Mouse (Mus musculus): ENCODE results near the gene Tet1.
"Not testable (repeated sequence)": the region's sequence is repeated elsewhere in the genome, so short reads cannot be mapped to it uniquely, and the experiment has no call there.

Tet1 gene

GRCm38 (mm10) chr10:62908896-62909295 is at the start of gene Tet1:
Gene Tet1, minus strand, starts transcription at chr10:62908996.
- DNase-seq (ENCODE audit: low spot score), result not testable (repeated sequence)

- DNase-seq (ENCODE audit: low spot score), result no peak
Observed at GRCm38 (mm10) chr10:62948551-62948950, 39.8 kb upstream of the Tet1 start.

GRCm38 (mm10) chr10:62946738-62947471 is 38.1 kb upstream of the Tet1 start, which contains the start of gene Dna2:
Gene Dna2, plus strand, starts transcription at chr10:62947026.
- peak; percentile 41 for DNase-seq (ENCODE audit: low spot score)

GRCm38 (mm10) chr10:62944975-62945580 is 36.3 kb upstream of the Tet1 start:
- no peak for DNase-seq (ENCODE audit: low spot score)

- no peak for DNase-seq (ENCODE audit: low spot score)
Observed at GRCm38 (mm10) chr10:62932381-62932780, 23.6 kb upstream of the Tet1 start.

GRCm38 (mm10) chr10:62924096-62924635 is 15.4 kb upstream of the Tet1 start:
- no peak for DNase-seq (ENCODE audit: low spot score)

- no peak for DNase-seq (ENCODE audit: low spot score)
Observed at GRCm38 (mm10) chr10:62920766-62921156, 12.0 kb upstream of the Tet1 start.

- peak; percentile 89 for DNase-seq (ENCODE audit: low spot score)
Observed at GRCm38 (mm10) chr10:62919925-62920765, 11.3 kb upstream of the Tet1 start, which contains the start of gene Slc25a16. Gene Slc25a16, plus strand, starts transcription at chr10:62920633.

- DNase-seq (ENCODE audit: low spot score), result no peak
Observed at GRCm38 (mm10) chr10:62918985-62919384, 10.2 kb upstream of the Tet1 start.

- no peak for DNase-seq (ENCODE audit: low spot score)
Observed at GRCm38 (mm10) chr10:62911120-62911519, 2.3 kb upstream of the Tet1 start.

- DNase-seq (ENCODE audit: low spot score), result no peak
Observed at GRCm38 (mm10) chr10:62906336-62906735, 2.5 kb downstream of the Tet1 start.

GRCm38 (mm10) chr10:62902829-62903228 is 6.0 kb downstream of the Tet1 start:
- DNase-seq (ENCODE audit: low spot score), result no peak

- DNase-seq (ENCODE audit: low spot score), result no peak
Observed at GRCm38 (mm10) chr10:62901826-62902225, 7.0 kb downstream of the Tet1 start.

GRCm38 (mm10) chr10:62900144-62900543 is 8.7 kb downstream of the Tet1 start:
- no peak for DNase-seq (ENCODE audit: low spot score)

- DNase-seq (ENCODE audit: low spot score), result no peak
Observed at GRCm38 (mm10) chr10:62898061-62898460, 10.7 kb downstream of the Tet1 start.

- no peak for DNase-seq (ENCODE audit: low spot score)
Observed at GRCm38 (mm10) chr10:62897437-62897836, 11.4 kb downstream of the Tet1 start.

GRCm38 (mm10) chr10:62896774-62897173 is 12.0 kb downstream of the Tet1 start:
- no peak for DNase-seq (ENCODE audit: low spot score)

GRCm38 (mm10) chr10:62896035-62896434 is 12.8 kb downstream of the Tet1 start:
- no peak for DNase-seq (ENCODE audit: low spot score)

- no peak for DNase-seq (ENCODE audit: low spot score)
Observed at GRCm38 (mm10) chr10:62895386-62895785, 13.4 kb downstream of the Tet1 start.

- DNase-seq (ENCODE audit: low spot score), result no peak
Observed at GRCm38 (mm10) chr10:62894447-62894846, 14.3 kb downstream of the Tet1 start.

- no peak for DNase-seq (ENCODE audit: low spot score)
Observed at GRCm38 (mm10) chr10:62893356-62893884, 15.4 kb downstream of the Tet1 start.
